Comparison of ENCODE assay signal across 7 mouse cellular contexts in genomic region chr9:118737601-118738137, GRCm38 (mm10).
A peak's percentile ranks its signal among the peaks of the same experiment; 100 is the strongest.
DNase-seq lines count a peak whose midpoint lies in the region; ATAC-seq and TF ChIP-seq lines count a peak whose summit lies in the region.

No protein-coding gene starts in this region.

- no peaks in the 10 kb centered on the region for H3K9me3 ChIP-seq in embryonic facial prominence, embryonic 15.5 days (replicated peaks)
- no peaks in the 10 kb centered on the region for H3K9me3 ChIP-seq in heart, embryonic 14.5 days (ENCODE audit: control insufficient read depth, low read length)
- H3K9me3 ChIP-seq in limb, embryonic 14.5 days (ENCODE audit: control insufficient read depth, low read length) = no peaks in the 10 kb centered on the region
- H3K9me3 ChIP-seq in liver, embryonic 12.5 days (replicated peaks) = no peaks in the 10 kb centered on the region

- H3K4me2 ChIP-seq in embryonic facial prominence, embryonic 15.5 days (replicated peaks) = no peak overlapping the region
- no peak overlapping the region for H3K4me2 ChIP-seq in heart, embryonic 14.5 days (ENCODE audit: low read length)
- no peak overlapping the region for H3K4me2 ChIP-seq in limb, embryonic 14.5 days (replicated peaks; ENCODE audit: low read depth, low read length, severe bottlenecking)
- no peak overlapping the region for H3K4me2 ChIP-seq in liver, embryonic 12.5 days

- 30% methylated on average over 9 of the region's 9 CpGs for WGBS in embryonic facial prominence, embryonic 15.5 days
- WGBS in heart, embryonic 14.5 days = 28% methylated on average over 9 of the region's 9 CpGs
- 25% methylated on average over 9 of the region's 9 CpGs for WGBS in limb, embryonic 14.5 days
- 85% methylated on average over 9 of the region's 9 CpGs for WGBS in thymus, adult 2 months
- whole genome bisulfite sequencing in liver, embryonic 12.5 days (ENCODE audit: insufficient replicate concordance) = 71% methylated on average over 9 of the region's 9 CpGs

- H3K27ac ChIP-seq in embryonic facial prominence, embryonic 15.5 days (replicated peaks) = peak overlapping the region; percentile 51; the same call in 1 of the 2 replicates
- peak overlapping the region; percentile 18 to 54; a peak in 3 of 4 replicates for H3K27ac ChIP-seq in heart, embryonic 14.5 days (replicated peaks in 1 of 2; ENCODE audit: control insufficient read depth in 1 of 2, insufficient read depth in 1 of 2, low read depth in 2 of 2, low read length in 2 of 2)
- H3K27ac ChIP-seq in limb, embryonic 14.5 days (replicated peaks; ENCODE audit: low read depth, low read length) = peak overlapping the region; percentile 43; the same call in 1 of the 2 replicates
- H3K27ac ChIP-seq in thymus, adult 2 months (ENCODE audit: control insufficient read depth, insufficient read depth, low read length) = no peak overlapping the region
- H3K27ac ChIP-seq in liver, embryonic 12.5 days = no peak overlapping the region

- no peaks in the 10 kb centered on the region for H3K27me3 ChIP-seq in embryonic facial prominence, embryonic 15.5 days
- H3K27me3 ChIP-seq in heart, embryonic 14.5 days (ENCODE audit: control insufficient read depth, insufficient read depth, low read length) = no peaks in the 10 kb centered on the region
- no peaks in the 10 kb centered on the region for H3K27me3 ChIP-seq in limb, embryonic 14.5 days (ENCODE audit: control insufficient read depth, insufficient read depth, low read length)
- no peaks in the 10 kb centered on the region for H3K27me3 ChIP-seq in thymus, adult 2 months (ENCODE audit: control insufficient read depth, insufficient read depth, low read length)
- H3K27me3 ChIP-seq in liver, embryonic 12.5 days (replicated peaks) = 0 out of 2 replicates have a peak, but pooled peaks cover 4% of the 10 kb centered on the region

- H3K9ac ChIP-seq in embryonic facial prominence, embryonic 15.5 days = no peak overlapping the region
- H3K9ac ChIP-seq in heart, embryonic 14.5 days (ENCODE audit: low read length) = peak overlapping the region; percentile 14; the same call in 1 of the 2 replicates
- H3K9ac ChIP-seq in limb, embryonic 14.5 days (ENCODE audit: low read depth, low read length, severe bottlenecking) = no peak overlapping the region
- no peak overlapping the region for H3K9ac ChIP-seq in liver, embryonic 12.5 days

- H3K36me3 ChIP-seq in embryonic facial prominence, embryonic 15.5 days = no peaks in the 10 kb centered on the region
- H3K36me3 ChIP-seq in heart, embryonic 14.5 days (ENCODE audit: control insufficient read depth, insufficient read depth, low read length) = no peaks in the 10 kb centered on the region
- no peaks in the 10 kb centered on the region for H3K36me3 ChIP-seq in limb, embryonic 14.5 days (ENCODE audit: control insufficient read depth, insufficient read depth, low read length)
- no peaks in the 10 kb centered on the region for H3K36me3 ChIP-seq in thymus, adult 2 months (ENCODE audit: control insufficient read depth, insufficient read depth, low read length)
- no peaks in the 10 kb centered on the region for H3K36me3 ChIP-seq in liver, embryonic 12.5 days

- ATAC-seq in embryonic facial prominence, embryonic 15.5 days (ENCODE audit: insufficient number of reproducible peaks, low FRiP score, low TSS enrichment, low read depth) = peak; percentile 63; the same call in 1 of the 2 replicates
- ATAC-seq in heart, embryonic 14.5 days (ENCODE audit: insufficient number of reproducible peaks, insufficient read depth, low FRiP score, low read depth) = no peak
- ATAC-seq in limb, embryonic 14.5 days (ENCODE audit: low FRiP score, low read depth) = peak; percentile 78; the same call in 1 of the 2 replicates
- ATAC-seq in liver, embryonic 12.5 days = no peak

- H3K4me3 ChIP-seq in embryonic facial prominence, embryonic 15.5 days (replicated peaks) = no peak overlapping the region
- no peak overlapping the region for H3K4me3 ChIP-seq in heart, embryonic 14.5 days (ENCODE audit: control insufficient read depth in 1 of 2, insufficient read depth in 1 of 2, low read depth in 1 of 2, low read length in 2 of 2)
- no peak overlapping the region for H3K4me3 ChIP-seq in limb, embryonic 14.5 days (replicated peaks; ENCODE audit: low read length)
- H3K4me3 ChIP-seq in thymus, adult 2 months (ENCODE audit: control insufficient read depth, insufficient read depth, low read length) = no peak overlapping the region
- no peak overlapping the region for H3K4me3 ChIP-seq in liver, embryonic 12.5 days

- peak; percentile 62 for DNase-seq in limb, embryonic 14.5 days (ENCODE audit: low spot score)
- peak; percentile 38 for DNase-seq in testis, postnatal 14 days (ENCODE audit: low spot score)
- DNase-seq in thymus, postnatal 0 days (ENCODE audit: low spot score) = no peak
- DNase-seq in thymus, adult 2 months = no peak

- H3K4me1 ChIP-seq in embryonic facial prominence, embryonic 15.5 days = peaks cover 17% of the 10 kb centered on the region
- H3K4me1 ChIP-seq in heart, embryonic 14.5 days (ENCODE audit: control insufficient read depth in 2 of 2, insufficient read depth in 2 of 2, low read length in 2 of 2) = peaks cover 31 to 57% of the 10 kb centered on the region in 2 experiments
- peaks cover 12% of the 10 kb centered on the region for H3K4me1 ChIP-seq in limb, embryonic 14.5 days (ENCODE audit: control insufficient read depth, insufficient read depth, low read length)
- H3K4me1 ChIP-seq in thymus, adult 2 months (replicated peaks; ENCODE audit: control insufficient read depth, insufficient read depth, low read length) = peaks cover 8% of the 10 kb centered on the region
- H3K4me1 ChIP-seq in liver, embryonic 12.5 days = no peaks in the 10 kb centered on the region

- TF ChIP-seq CTCF in thymus, adult 2 months (IDR thresholded peaks at IDR 0.05; ENCODE audit: borderline replicate concordance, control insufficient read depth, extremely low read depth, insufficient read depth, low read length, poor library complexity) = no peak

- no peak for TF ChIP-seq POLR2A in limb, embryonic 14.5 days (IDR thresholded peaks at IDR 0.05; ENCODE audit: borderline replicate concordance, extremely low read depth, insufficient read depth, insufficient read length)
- TF ChIP-seq POLR2A in thymus, adult 2 months (IDR thresholded peaks at IDR 0.05; ENCODE audit: control insufficient read depth, extremely low read depth, insufficient read depth, low read length, poor library complexity) = no peak

Comparison
In these comparisons a context has a peak if more than half of its experiments do, and no peak if none do; other contexts are left out.
1. ATAC-seq: peak in embryonic facial prominence, embryonic 15.5 days (single experiment) and limb, embryonic 14.5 days (single experiment); none in heart, embryonic 14.5 days (single experiment) and liver, embryonic 12.5 days (single experiment).
2. H3K27ac ChIP-seq: peak in embryonic facial prominence, embryonic 15.5 days (single experiment), heart, embryonic 14.5 days (2 of 2) and limb, embryonic 14.5 days (single experiment); none in thymus, adult 2 months (single experiment) and liver, embryonic 12.5 days (single experiment).
3. DNase-seq: peak in limb, embryonic 14.5 days (single experiment) and testis, postnatal 14 days (single experiment); none in thymus, postnatal 0 days (single experiment) and thymus, adult 2 months (single experiment).